In the genomic region with DNA sequence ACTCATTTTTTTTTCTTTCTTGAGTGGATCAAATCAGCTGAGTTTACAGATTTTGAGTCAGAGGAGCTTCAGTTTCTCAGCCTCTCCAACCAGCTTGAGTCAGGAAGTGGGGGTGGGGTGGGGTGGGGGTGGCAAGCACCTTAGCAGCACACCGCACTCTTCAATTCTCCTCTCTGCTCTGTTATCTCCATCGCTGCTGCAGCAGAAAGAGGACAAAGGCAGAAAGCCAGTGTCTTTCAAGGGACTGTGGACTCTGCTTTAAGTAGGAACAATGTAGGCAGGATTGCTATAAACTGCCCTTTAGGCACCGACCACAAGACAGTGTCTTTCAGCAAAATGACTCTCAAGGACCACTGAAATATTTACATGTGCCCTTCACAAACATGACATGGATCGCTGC, we compare ENCODE assay signal across 28 mouse cellular contexts. TPM values are rescaled to one million over a fixed set of nuclear protein-coding genes. Genes with fewer than 3 reads are reported as not detected.
DNase-seq lines count a peak whose midpoint lies in the region; TF ChIP-seq lines count a peak whose summit lies in the region.
"Had no signal": no experiment of that assay in that cellular context is flagged by ENCODE, and none has a peak within 500 bp of the region (broad histone marks: within the 10 kb centered on the region; RNA-seq: fewer than 3 reads in every experiment).

No protein-coding gene starts in this region.

- TF ChIP-seq POLR2A in MEL (IDR thresholded peaks at IDR 0.05; ENCODE audit: control insufficient read depth in 1 of 2, insufficient read depth in 1 of 2, low read depth in 1 of 2, low read length in 2 of 2, poor library complexity in 1 of 2), result no peak

- H3K79me2 ChIP-seq in MEL (ENCODE audit: control insufficient read depth, insufficient read depth, low read length, poor library complexity), result peaks cover 5% of the 10 kb centered on the region

- no peak for TF ChIP-seq RAD21 in MEL (IDR thresholded peaks at IDR 0.05; ENCODE audit: low read depth, low read length)

- peaks cover 12 to 33% of the 10 kb centered on the region in 2 experiments for H3K4me1 ChIP-seq in MEL (ENCODE audit: control insufficient read depth in 1 of 2, insufficient read depth in 2 of 2, low read length in 2 of 2)
- H3K4me1 ChIP-seq: limb, embryonic 12.5 days had no signal

- no peaks in the 10 kb centered on the region for H3K9me3 ChIP-seq in MEL (replicated peaks; ENCODE audit: insufficient read depth, low read length)
- H3K9me3 ChIP-seq: embryonic facial prominence, embryonic 13.5 days; forebrain, embryonic 10.5 days; forebrain, embryonic 15.5 days; heart, embryonic 10.5 days; heart, embryonic 15.5 days; limb, embryonic 12.5 days; liver, embryonic 15.5 days; lung, embryonic 15.5 days; midbrain, embryonic 12.5 days had no signal

- H3K27me3 ChIP-seq in MEL (ENCODE audit: control insufficient read depth in 1 of 2, insufficient read depth in 2 of 2, low read length in 2 of 2), result no peaks in the 10 kb centered on the region
- H3K27me3 ChIP-seq: embryonic facial prominence, embryonic 13.5 days; forebrain, embryonic 15.5 days; heart, embryonic 15.5 days; limb, embryonic 12.5 days; liver, embryonic 15.5 days; lung, embryonic 15.5 days; midbrain, embryonic 12.5 days had no signal

- no peak for TF ChIP-seq EP300 in MEL (IDR thresholded peaks at IDR 0.05; ENCODE audit: low read depth in 1 of 2, low read length in 2 of 2)

- peak overlapping the region; percentile 49 to 50 for H3K4me3 ChIP-seq in MEL (ENCODE audit: control insufficient read depth in 1 of 2, insufficient read depth in 1 of 2, low read depth in 2 of 2, low read length in 2 of 2)
- H3K4me3 ChIP-seq: embryonic facial prominence, embryonic 13.5 days; forebrain, embryonic 10.5 days; forebrain, embryonic 15.5 days; heart, embryonic 10.5 days; heart, embryonic 15.5 days; limb, embryonic 12.5 days; liver, embryonic 15.5 days; lung, embryonic 15.5 days; midbrain, embryonic 12.5 days; myocyte had no signal

- H3K9ac ChIP-seq in MEL (ENCODE audit: control insufficient read depth, low read depth, low read length, poor library complexity, severe bottlenecking), result peak overlapping the region; percentile 46
- H3K9ac ChIP-seq: embryonic facial prominence, embryonic 13.5 days; forebrain, embryonic 15.5 days; heart, embryonic 15.5 days; limb, embryonic 12.5 days; liver, embryonic 15.5 days; lung, embryonic 15.5 days; midbrain, embryonic 12.5 days had no signal

- no peak for TF ChIP-seq CTCF in MEL (IDR thresholded peaks at IDR 0.05 in 2 of 3, conservative IDR thresholded peaks at IDR 0.05 in 1 of 3; ENCODE audit: control insufficient read depth in 1 of 3, insufficient read depth in 1 of 3, low read depth in 2 of 3, low read length in 3 of 3, poor library complexity in 1 of 3, severe bottlenecking in 1 of 3)

- DNase-seq in thymus, postnatal 0 days (ENCODE audit: low spot score), result peak; percentile 61
- no peak for DNase-seq in thymus, postnatal 4 days
- DNase-seq in CD4-positive, CD25-positive, alpha-beta regulatory T cell, adult 2 months (ENCODE audit: low read depth, low spot score), result peak; percentile 73
- peak; percentile 53 for DNase-seq in MEL (ENCODE audit: low read depth, low spot score)
- DNase-seq in naive thymus-derived CD4-positive, alpha-beta T cell, adult 2 months (ENCODE audit: low read depth), result peak; percentile 76
- no peak for DNase-seq in neural tube, embryonic 10.5 days (ENCODE audit: extremely low spot score, low spot score)
- no peak for DNase-seq in ovary, postnatal 14 days (ENCODE audit: low spot score)
- DNase-seq: adrenal gland, postnatal 10 days; B cell, adult 2 months; cerebellum, adult 11 months; cerebellum, adult 9-11 months; gastrocnemius, postnatal 25 days; heart, adult 11 months; kidney, adult 8-10 months; layer of hippocampus, adult 9-11 months; retina, postnatal 1 day; spleen, adult 18-20 months had no signal

- H3K27ac ChIP-seq in MEL (ENCODE audit: control insufficient read depth, low read depth, low read length), result peak overlapping the region; percentile 20
- H3K27ac ChIP-seq: embryonic facial prominence, embryonic 13.5 days; forebrain, embryonic 10.5 days; forebrain, embryonic 15.5 days; heart, embryonic 10.5 days; heart, embryonic 15.5 days; kidney, postnatal 0 days; limb, embryonic 12.5 days; liver, embryonic 15.5 days; lung, embryonic 15.5 days; midbrain, embryonic 12.5 days had no signal

- peaks cover 0 to 27% of the 10 kb centered on the region in 2 experiments; a peak in 2 of 4 replicates for H3K36me3 ChIP-seq in MEL (ENCODE audit: control insufficient read depth in 1 of 2, insufficient read depth in 2 of 2, low read length in 2 of 2)
- H3K36me3 ChIP-seq: embryonic facial prominence, embryonic 13.5 days; forebrain, embryonic 15.5 days; heart, embryonic 10.5 days; heart, embryonic 15.5 days; limb, embryonic 12.5 days; liver, embryonic 15.5 days; lung, embryonic 15.5 days; midbrain, embryonic 12.5 days had no signal

TF ChIP-seq in MEL, 35 proteins besides CTCF, POLR2A, EP300 and RAD21:
- 0 out of 2 replicates have a peak, but pooled peaks have one; percentile 3 for TF ChIP-seq ETS1 (IDR thresholded peaks at IDR 0.05; ENCODE audit: low read depth, low read length)
- peak; percentile 8; the same call in 1 of the 2 replicates for TF ChIP-seq SIN3A (IDR thresholded peaks at IDR 0.05; ENCODE audit: low read length)
- no peak for TF ChIP-seq ZKSCAN1 (IDR thresholded peaks at IDR 0.05; ENCODE audit: low read depth, low read length)

RNA-seq across cellular contexts. Expression of a gene that starts 2.9 kb away (rescaled TPM):
- polyA plus RNA-seq in thymus, postnatal 0 days (2015; fragmentation: Nextera tagmentation; extraction: Ambion mirVana), result 66.4 and 68.7 TPM in 2 replicates
- total RNA-seq in MEL (2012; rRNA removed), result 11.9 and 17.0 TPM in 2 replicates
- 10 to 100 TPM in 1 of 2 experiments, not detected in 1; 17.7 TPM for polyA plus RNA-seq in MEL (2012; ENCODE audit: insufficient read depth in 1 of 2, insufficient read length in 2 of 2, low read depth in 1 of 2, low replicate concordance in 2 of 2, missing spikeins in 1 of 2)

Comparison
In these comparisons a context has a peak if more than half of its experiments do, and no peak if none do; other contexts are left out.
1. DNase-seq: peak in thymus, postnatal 0 days (single experiment), CD4-positive, CD25-positive, alpha-beta regulatory T cell, adult 2 months (single experiment), MEL (single experiment) and naive thymus-derived CD4-positive, alpha-beta T cell, adult 2 months (single experiment); none in thymus, postnatal 4 days (single experiment), neural tube, embryonic 10.5 days (single experiment) and ovary, postnatal 14 days (single experiment).